Mouse (Mus musculus) limb, embryonic 14.5 days (tissue): ENCODE measurements around the gene Cped1. TPM values are rescaled to one million over a fixed set of nuclear protein-coding genes. Genes with fewer than 3 reads are reported as not detected.
"Not testable (repeated sequence)": the region's sequence is repeated elsewhere in the genome, so short reads cannot be mapped to it uniquely, and the experiment has no call there.

Experiments
- ATAC-seq: fragments of 200-750 bp; cut with Nextera tagmentation; 2 replicates; pipeline ENCODE4 v1.8.0; 2017; ENCODE audit warnings: low read depth, moderate number of reproducible peaks, moderate TSS enrichment; ENCODE audit not compliant: low FRiP score
- DNase-seq: peaks from one replicate; pipeline ENCODE4 v3.0.0-alpha.2; 2015; ENCODE audit warnings: low spot score
- H3K27ac ChIP-seq: fragments of 300-500 bp; sonication (generic); replicated peaks from 2 replicates; pipeline ENCODE4 v1.5.1; 2014; ENCODE audit warnings: low read depth, mild to moderate bottlenecking, low read length, moderate library complexity, mixed read lengths
- H3K27me3 ChIP-seq: fragments of 300-500 bp; sonication (generic); 2 replicates; pipeline ENCODE4 v1.6.1; 2014; ENCODE audit warnings: low read length, mixed read lengths; ENCODE audit not compliant: control insufficient read depth, insufficient read depth
- H3K36me3 ChIP-seq: fragments of 300-500 bp; sonication (generic); 2 replicates; pipeline ENCODE4 v1.6.1; 2014; ENCODE audit warnings: mild to moderate bottlenecking, low read length, moderate library complexity, mixed read lengths; ENCODE audit not compliant: control insufficient read depth, insufficient read depth
- H3K4me1 ChIP-seq: fragments of 300-500 bp; sonication (generic); 2 replicates; pipeline ENCODE4 v1.6.1; 2014; ENCODE audit warnings: antibody characterized with exemption, low read length, mixed read lengths; ENCODE audit not compliant: control insufficient read depth, insufficient read depth
- H3K4me2 ChIP-seq: fragments of 300-500 bp; sonication (generic); replicated peaks from 2 replicates; pipeline ENCODE4 v1.6.1; 2014; ENCODE audit warnings: low read depth, mild to moderate bottlenecking, low read length, moderate library complexity; ENCODE audit not compliant: severe bottlenecking
- H3K4me3 ChIP-seq: fragments of 300-500 bp; sonication (generic); replicated peaks from 2 replicates; pipeline ENCODE4 v1.5.1; 2014; ENCODE audit warnings: low read length
- H3K9ac ChIP-seq: fragments of 300-500 bp; sonication (generic); 2 replicates; pipeline ENCODE4 v1.6.1; 2014; ENCODE audit warnings: mild to moderate bottlenecking, low read depth, low read length, moderate library complexity; ENCODE audit not compliant: severe bottlenecking
- H3K9me3 ChIP-seq: fragments of 300-500 bp; sonication (generic); 2 replicates; pipeline ENCODE4 v1.6.1; 2016; ENCODE audit warnings: low read length; ENCODE audit not compliant: control insufficient read depth
- POLR2A ChIP-seq: fragments of 200-500 bp; IDR thresholded peaks from 2 replicates; pipeline ENCODE4 v1.8.0; 2012; ENCODE audit warnings: inconsistent platforms, mild to moderate bottlenecking, moderate library complexity, borderline replicate concordance; ENCODE audit not compliant: insufficient read depth, insufficient read length; ENCODE audit errors: extremely low read depth
- WGBS: fragments of 180-500 bp; shearing (Covaris S2); extraction: QIAGEN DNeasy Blood & Tissue Kit; methylation state at CpG from one replicate; pipeline ENCODE4 v1.1.7; 2014; 5-methylcytosine and 5-hydroxymethylcytosine counted together
- polyA plus RNA-seq, 2 experiments: library from polyadenylated mRNA; depleted of rRNA in 1 of 2; stranded (reverse) in 1 of 2; unstranded in 1 of 2; fragments of >200 nt; fragmentation: Nextera tagmentation in 1 of 2; extraction: Ambion mirVana in 1 of 2; gene quantifications; 2 replicates each; pipeline versions ENCODE4 v1.2.1 to v1.2.3; 2012 to 2014

The Cped1 gene
- polyA plus RNA-seq, 2 experiments, result 31.0 to 44.3 TPM

DNA sequence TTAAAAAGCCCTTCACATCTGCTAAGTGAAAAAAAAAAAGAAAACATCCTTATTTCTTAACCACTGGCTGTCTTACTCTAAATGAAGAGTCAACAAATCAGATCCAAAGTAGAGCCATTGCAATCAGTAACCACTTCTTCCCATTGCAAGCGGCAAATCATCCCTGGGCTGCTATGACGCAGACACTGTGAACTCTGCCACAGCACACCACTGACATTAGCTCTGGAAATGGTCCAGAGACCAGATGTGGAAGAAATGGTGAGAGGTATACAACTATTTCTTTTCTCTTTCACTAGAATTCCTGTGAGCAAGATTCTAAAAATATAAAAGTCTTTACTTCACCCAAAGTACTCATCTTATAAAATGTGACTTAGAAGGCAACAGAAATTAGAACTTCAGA is 261.0 kb downstream of the Cped1 start:
- no peak for DNase-seq
- no peak for ATAC-seq
- Histone ChIP-seq H3K36me3 (no peaks in the 10 kb centered on the region), H3K9ac (no peak overlapping the region), H3K4me1 (no peaks in the 10 kb centered on the region), H3K27ac (no peak overlapping the region), H3K27me3 (no peaks in the 10 kb centered on the region), H3K9me3 (no peaks in the 10 kb centered on the region), H3K4me2 (no peak overlapping the region), H3K4me3 (no peak overlapping the region)
- WGBS, result 69% methylated on average over 2 of the region's 2 CpGs
- TF ChIP-seq POLR2A, result no peak

DNA sequence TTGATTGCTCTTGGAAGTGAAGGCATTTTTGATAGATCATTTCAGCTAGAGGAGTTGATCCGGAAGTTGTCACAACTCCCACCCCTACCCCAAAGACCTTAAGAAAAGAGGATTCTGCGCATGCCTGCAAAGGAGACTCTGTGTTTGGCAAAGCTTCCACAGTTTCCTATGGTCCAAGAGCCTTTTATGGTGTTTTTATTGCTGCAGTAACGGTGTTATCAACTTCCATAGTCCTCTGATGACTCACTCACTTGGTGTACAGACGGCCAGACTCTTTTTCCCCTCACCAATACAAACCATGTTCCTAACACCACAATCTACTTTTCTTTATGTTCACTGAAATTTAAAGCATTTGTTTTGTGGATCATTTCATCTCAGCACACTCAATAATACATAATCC is 273.1 kb downstream of the Cped1 start:
- ATAC-seq (no peak), DNase-seq (no peak)
- Histone ChIP-seq H3K36me3 (peaks cover 12% of the 10 kb centered on the region), H3K27me3 (no peaks in the 10 kb centered on the region), H3K27ac (no peak overlapping the region), H3K4me2 (no peak overlapping the region), H3K4me3 (no peak overlapping the region), H3K4me1 (no peaks in the 10 kb centered on the region), H3K9ac (no peak overlapping the region), H3K9me3 (no peaks in the 10 kb centered on the region)
- 52% methylated on average over 4 of the region's 4 CpGs for WGBS
- no peak for TF ChIP-seq POLR2A

DNA sequence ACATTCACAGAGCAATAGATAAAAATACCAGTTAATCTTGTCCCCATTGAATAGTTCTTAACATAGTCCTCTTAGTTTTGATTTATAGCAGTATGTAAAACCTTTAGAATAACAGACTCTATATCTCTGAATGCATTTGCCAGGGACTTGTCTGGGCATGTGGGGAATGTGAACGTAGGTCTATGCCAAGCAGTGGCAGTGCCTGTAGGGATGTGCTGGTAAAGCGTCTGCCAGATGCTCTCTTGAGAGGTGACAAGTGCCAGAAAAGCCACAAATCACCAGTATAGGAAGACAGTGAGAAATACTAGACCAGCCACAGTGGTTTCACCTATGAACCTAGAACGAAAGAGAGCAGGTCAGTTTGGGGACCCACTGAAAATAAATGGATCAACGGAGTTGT is 276.8 kb downstream of the Cped1 start:
- H3K9ac ChIP-seq, result no peak overlapping the region
- TF ChIP-seq POLR2A, result no peak
- 52% methylated on average over 4 of the region's 4 CpGs for WGBS

DNA sequence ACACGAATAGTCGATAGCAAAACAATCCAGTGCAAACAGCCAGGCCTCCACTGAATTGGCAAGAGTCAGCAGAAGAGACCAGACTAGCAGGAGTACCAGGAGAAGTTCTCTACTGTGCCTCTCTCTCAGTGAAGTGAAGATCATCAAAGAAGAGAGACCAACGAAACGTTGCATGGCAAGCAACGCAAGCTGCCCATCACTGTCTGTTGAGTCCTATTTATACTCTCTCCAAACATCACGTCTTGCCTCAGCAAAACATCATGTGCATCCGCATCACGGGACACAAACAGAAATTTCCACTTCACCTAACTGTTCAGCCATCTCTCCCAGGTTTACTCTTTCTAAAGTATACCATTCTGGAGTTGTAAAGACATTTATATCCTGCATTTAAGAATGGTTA is 278.4 kb downstream of the Cped1 start:
- not testable (repeated sequence) for H3K27ac ChIP-seq, H3K4me2 ChIP-seq, H3K4me3 ChIP-seq, H3K9me3 ChIP-seq, DNase-seq, H3K27me3 ChIP-seq, H3K36me3 ChIP-seq, H3K9ac ChIP-seq, ATAC-seq, H3K4me1 ChIP-seq
- 90% methylated on average over 8 of the region's 8 CpGs for WGBS

More for the DNA sequence above, 276.8 kb downstream of the Cped1 start:
- Histone ChIP-seq H3K4me2 (no peak overlapping the region), H3K9me3 (no peaks in the 10 kb centered on the region), H3K4me3 (no peak overlapping the region), H3K4me1 (no peaks in the 10 kb centered on the region), H3K36me3 (no peaks in the 10 kb centered on the region), H3K27ac (no peak overlapping the region), H3K27me3 (no peaks in the 10 kb centered on the region)
- no peak for ATAC-seq
- no peak for DNase-seq

DNA sequence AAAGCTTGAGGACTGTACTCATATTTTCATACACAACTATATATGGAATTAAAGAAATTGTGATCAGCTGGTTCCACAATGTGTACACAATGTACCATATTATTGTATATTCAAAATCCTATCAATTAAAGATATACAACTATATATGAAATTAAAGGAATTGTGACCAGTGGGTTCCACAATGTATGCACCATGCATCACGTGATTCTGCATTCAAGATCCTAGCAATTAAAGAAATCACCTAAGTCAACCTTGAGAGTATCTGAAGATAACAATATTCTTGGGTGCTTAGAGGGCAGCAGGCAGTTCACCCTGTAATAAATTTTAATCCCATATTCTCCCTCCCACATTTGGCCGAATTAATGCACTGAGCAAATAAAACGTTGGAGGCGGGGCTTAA is 280.3 kb downstream of the Cped1 start:
- ATAC-seq, result no peak
- 76% methylated on average over 4 of the region's 4 CpGs for WGBS
- no peak for TF ChIP-seq POLR2A

DNA sequence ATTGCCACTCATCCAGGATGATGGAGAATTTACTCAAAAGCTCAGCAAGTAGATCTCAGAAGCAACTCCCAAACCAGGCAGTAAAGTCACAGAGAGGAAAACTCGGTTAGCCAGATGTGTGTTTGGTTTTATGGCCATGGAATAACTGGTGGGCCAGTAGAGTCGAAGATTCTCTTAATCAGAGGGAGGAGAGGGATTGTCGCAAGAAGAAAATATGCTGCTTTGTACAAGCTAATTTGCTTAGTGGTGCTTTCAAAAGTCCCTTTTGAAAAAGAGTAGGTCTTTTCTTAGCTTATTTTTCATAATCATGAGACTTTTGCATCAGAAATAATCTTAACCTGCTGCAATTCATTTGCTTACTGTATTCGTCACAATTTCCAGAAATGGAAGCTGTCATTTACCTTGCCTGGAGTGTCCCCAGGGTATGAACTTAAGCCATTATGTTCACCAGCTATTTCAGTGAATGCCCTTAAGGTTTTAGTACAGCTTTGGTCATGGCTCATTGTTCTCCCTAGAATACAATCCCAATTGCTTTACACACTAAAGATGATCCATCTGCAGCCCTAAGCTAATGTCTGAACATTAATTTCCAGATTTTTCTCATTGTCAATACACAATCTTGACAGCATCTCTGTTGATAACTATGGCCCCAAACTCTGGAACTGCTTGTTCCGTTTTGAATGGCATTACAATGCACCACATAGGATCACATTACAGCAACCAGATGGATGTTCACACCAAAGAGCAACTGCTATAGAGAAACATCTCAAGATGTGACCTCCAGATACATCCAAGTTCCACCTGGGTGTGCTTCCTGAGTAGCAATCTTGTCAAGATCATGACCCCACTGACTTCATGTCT is 282.3 kb downstream of the Cped1 start:
- Histone ChIP-seq H3K9ac (no peak overlapping the region), H3K9me3 (no peaks in the 10 kb centered on the region), H3K36me3 (no peaks in the 10 kb centered on the region), H3K27ac (no peak overlapping the region), H3K27me3 (no peaks in the 10 kb centered on the region), H3K4me3 (no peak overlapping the region), H3K4me2 (no peak overlapping the region), H3K4me1 (no peaks in the 10 kb centered on the region)
- no peak for TF ChIP-seq POLR2A
- DNase-seq, result no peak
- ATAC-seq, result no peak
- WGBS, result 62% methylated on average over 5 of the region's 5 CpGs

More for the DNA sequence above, 280.3 kb downstream of the Cped1 start:
- Histone ChIP-seq H3K27ac (no peak overlapping the region), H3K4me3 (no peak overlapping the region), H3K9ac (no peak overlapping the region), H3K9me3 (no peaks in the 10 kb centered on the region), H3K27me3 (no peaks in the 10 kb centered on the region), H3K36me3 (no peaks in the 10 kb centered on the region), H3K4me2 (no peak overlapping the region), H3K4me1 (no peaks in the 10 kb centered on the region)
- DNase-seq, result no peak
